Mouse (Mus musculus) erythroid progenitor cell, adult 5-6 weeks (primary cell): ENCODE data around the gene Slc6a20a. TPM values are rescaled to one million over a fixed set of nuclear protein-coding genes. Genes with fewer than 3 reads are reported as not detected.

Experiments
- ATAC-seq: replicated peaks from 2 replicates; pipeline ENCODE4 v1.8.0; 2016; ENCODE audit warnings: moderate number of reproducible peaks, mild to moderate bottlenecking, moderate TSS enrichment, inconsistent platforms; ENCODE audit not compliant: poor library complexity, low FRiP score, severe bottlenecking
- total RNA-seq, 2 experiments: library from RNA; stranded (forward) in 1 of 2; stranded (reverse) in 1 of 2; fragments of 150-400 nt in 1 of 2; fragments of 186-747, 209-891 nt in 1 of 2; gene quantifications; 2 replicates each; pipeline versions ENCODE4 v1.2.3 to v1.2.4; 2015 to 2017; ENCODE audit warnings: low replicate concordance in 2 of 2

Gene Slc6a20a
- total RNA-seq, 2 experiments from 2014 or later, result 73.2 to 154 TPM

GRCm38 (mm10) chr9:123640106-123640505 is 38.6 kb downstream of the Slc6a20a start:
- no peak for ATAC-seq

GRCm38 (mm10) chr9:123638668-123639089 is 40.0 kb downstream of the Slc6a20a start:
- no peak for ATAC-seq

- ATAC-seq, result no peak
Measured at GRCm38 (mm10) chr9:123638231-123638630, 40.5 kb downstream of the Slc6a20a start.

GRCm38 (mm10) chr9:123636771-123637170 is 41.9 kb downstream of the Slc6a20a start:
- no peak for ATAC-seq

GRCm38 (mm10) chr9:123632993-123633392 is 45.7 kb downstream of the Slc6a20a start:
- ATAC-seq, result no peak

- ATAC-seq, result no peak
Measured at GRCm38 (mm10) chr9:123632281-123632680, 46.4 kb downstream of the Slc6a20a start, which contains the start of gene Slc6a20b. Gene Slc6a20b (minus strand): TSS chr9:123632565.

- 0 out of 2 replicates have a peak, but pooled peaks have one; percentile 25 for ATAC-seq
Measured at GRCm38 (mm10) chr9:123631666-123632065, 47.0 kb downstream of the Slc6a20a start.

- no peak for ATAC-seq
Measured at GRCm38 (mm10) chr9:123625821-123626220, 52.9 kb downstream of the Slc6a20a start.

- ATAC-seq, result no peak
Measured at GRCm38 (mm10) chr9:123624741-123625140, 53.9 kb downstream of the Slc6a20a start.

- ATAC-seq, result no peak
Measured at GRCm38 (mm10) chr9:123620311-123621098, 58.2 kb downstream of the Slc6a20a start.

- ATAC-seq, result no peak
Measured at GRCm38 (mm10) chr9:123601529-123601928, 77.2 kb downstream of the Slc6a20a start.

GRCm38 (mm10) chr9:123597376-123597775 is 81.3 kb downstream of the Slc6a20a start:
- no peak for ATAC-seq

- no peak for ATAC-seq
Measured at GRCm38 (mm10) chr9:123596910-123597309, 81.8 kb downstream of the Slc6a20a start.

- ATAC-seq, result no peak
Measured at GRCm38 (mm10) chr9:123595194-123595593, 83.5 kb downstream of the Slc6a20a start.

- no peak for ATAC-seq
Measured at GRCm38 (mm10) chr9:123589240-123589910, 89.3 kb downstream of the Slc6a20a start.

Other genes with a start within 250 kb of the Slc6a20a start
- gene Limd1, start 200.2 kb downstream of the Slc6a20a start, total RNA-seq (2015; ENCODE audit: low replicate concordance), result 59.1 and 60.2 TPM in 2 replicates
- 46.1 and 70.6 TPM in 2 replicates for gene Limd1, start 200.2 kb downstream of the Slc6a20a start, total RNA-seq (2017; ENCODE audit: low replicate concordance)
- gene Sacm1l, start 149.1 kb downstream of the Slc6a20a start, total RNA-seq (2015; ENCODE audit: low replicate concordance), result 23.1 and 25.2 TPM in 2 replicates
- gene Sacm1l, start 149.1 kb downstream of the Slc6a20a start, total RNA-seq (2017; ENCODE audit: low replicate concordance), result 23.8 and 32.0 TPM in 2 replicates
- 2.5 and 7.1 TPM in 2 replicates for gene Slc6a20b, start 46.3 kb downstream of the Slc6a20a start, total RNA-seq (2015; ENCODE audit: low replicate concordance)
- 3.4 and 5.1 TPM in 2 replicates for gene Slc6a20b, start 46.3 kb downstream of the Slc6a20a start, total RNA-seq (2017; ENCODE audit: low replicate concordance)
- gene Ccr9, start 446 bp downstream of the Slc6a20a start, total RNA-seq (2015; ENCODE audit: low replicate concordance), result 2.9 and 5.0 TPM in 2 replicates
- 1.0 and 1.4 TPM in 2 replicates for gene Ccr9, start 446 bp downstream of the Slc6a20a start, total RNA-seq (2017; ENCODE audit: low replicate concordance)
- 18.0 and 35.3 TPM in 2 replicates for gene Lztfl1, start 38.8 kb upstream of the Slc6a20a start, total RNA-seq (2015; ENCODE audit: low replicate concordance)
- 15.4 and 21.2 TPM in 2 replicates for gene Lztfl1, start 38.8 kb upstream of the Slc6a20a start, total RNA-seq (2017; ENCODE audit: low replicate concordance)
- 3.6 and 5.9 TPM in 2 replicates for gene Cxcr6, start 127.6 kb upstream of the Slc6a20a start, total RNA-seq (2015; ENCODE audit: low replicate concordance)
- 0.64 TPM in 1 of 2 replicates, not detected in the other for gene Cxcr6, start 127.6 kb upstream of the Slc6a20a start, total RNA-seq (2017; ENCODE audit: low replicate concordance)
- gene Fyco1, start 173.0 kb upstream of the Slc6a20a start, total RNA-seq (2015; ENCODE audit: low replicate concordance), result 21.3 and 21.4 TPM in 2 replicates
- gene Fyco1, start 173.0 kb upstream of the Slc6a20a start, total RNA-seq (2017; ENCODE audit: low replicate concordance), result 12.6 and 16.3 TPM in 2 replicates
- gene Xcr1, start 183.1 kb upstream of the Slc6a20a start, total RNA-seq (2015; ENCODE audit: low replicate concordance), result 0.84 TPM in 1 of 2 replicates, not detected in the other
- gene Xcr1, start 183.1 kb upstream of the Slc6a20a start, total RNA-seq (2017; ENCODE audit: low replicate concordance), result not detected in 2 replicates